Mouse (Mus musculus) intestine, embryonic 15.5 days (tissue): ENCODE results near the gene Grid2. TPM values are rescaled to one million over a fixed set of nuclear protein-coding genes. Genes with fewer than 3 reads are reported as not detected.

Source experiments
- ATAC-seq: fragments of 200-750 bp; cut with Nextera tagmentation; 2 replicates; pipeline ENCODE4 v1.8.0; 2017; ENCODE audit warnings: moderate TSS enrichment, moderate library complexity
- H3K27ac ChIP-seq: fragments of 300-500 bp; sonication (generic); 2 replicates; pipeline ENCODE4 v1.5.1; 2015; ENCODE audit warnings: mild to moderate bottlenecking, inconsistent platforms
- H3K27me3 ChIP-seq: fragments of 300-500 bp; sonication (generic); replicated peaks from 2 replicates; pipeline ENCODE4 v1.6.1; 2015; ENCODE audit warnings: inconsistent platforms
- H3K36me3 ChIP-seq: fragments of 300-500 bp; sonication (generic); 2 replicates; pipeline ENCODE4 v1.6.1; 2015; ENCODE audit warnings: inconsistent platforms
- H3K4me1 ChIP-seq: fragments of 300-500 bp; sonication (generic); replicated peaks from 2 replicates; pipeline ENCODE4 v1.6.1; 2015; ENCODE audit warnings: inconsistent platforms
- H3K4me2 ChIP-seq: fragments of 300-500 bp; sonication (generic); replicated peaks from 2 replicates; pipeline ENCODE4 v1.6.1; 2015; ENCODE audit warnings: mild to moderate bottlenecking, inconsistent platforms
- H3K4me3 ChIP-seq: fragments of 300-500 bp; sonication (generic); replicated peaks from 2 replicates; pipeline ENCODE4 v1.5.1; 2015; ENCODE audit warnings: inconsistent platforms
- H3K9ac ChIP-seq: fragments of 300-500 bp; sonication (generic); 2 replicates; pipeline ENCODE4 v1.6.1; 2015; ENCODE audit warnings: inconsistent platforms
- H3K9me3 ChIP-seq: fragments of 300-500 bp; sonication (generic); 2 replicates; pipeline ENCODE4 v1.6.1; 2016; ENCODE audit warnings: inconsistent platforms
- WGBS: fragments of 180-500 bp; shearing (Covaris S2); methylation state at CpG from one replicate; pipeline ENCODE4 v1.1.7; 2015; 5-methylcytosine and 5-hydroxymethylcytosine counted together
- polyA plus RNA-seq: library from polyadenylated mRNA; unstranded; fragments of >200 nt; fragmentation: Nextera tagmentation; extraction: Ambion mirVana; gene quantifications from 2 replicates; pipeline ENCODE4 v1.2.1, GENCODE M21; 2015

Grid2 gene
- polyA plus RNA-seq, 1 experiment from 2014 or later = 0.72 TPM

- Histone ChIP-seq H3K27me3 (no peaks in the 10 kb centered on the region), H3K4me1 (no peaks in the 10 kb centered on the region), H3K9me3 (no peaks in the 10 kb centered on the region), H3K9ac (no peak overlapping the region), H3K36me3 (no peaks in the 10 kb centered on the region), H3K4me3 (no peak overlapping the region), H3K4me2 (no peak overlapping the region), H3K27ac (no peak overlapping the region)
- 85% methylated on average over 3 of the region's 3 CpGs for WGBS
- ATAC-seq = no peak
These were observed 1224.2 kb downstream of the Grid2 start for GRCm38 (mm10) chr6:64479884-64480283.

GRCm38 (mm10) chr6:64480592-64480991 is 1224.9 kb downstream of the Grid2 start:
- no peak for ATAC-seq
- WGBS = 72% methylated on average over 2 of the region's 2 CpGs
- Histone ChIP-seq H3K27me3 (no peaks in the 10 kb centered on the region), H3K27ac (no peak overlapping the region), H3K4me1 (no peaks in the 10 kb centered on the region), H3K4me3 (no peak overlapping the region), H3K9me3 (no peaks in the 10 kb centered on the region), H3K9ac (no peak overlapping the region), H3K4me2 (no peak overlapping the region), H3K36me3 (no peaks in the 10 kb centered on the region)

GRCm38 (mm10) chr6:64490313-64491067 is 1234.8 kb downstream of the Grid2 start:
- H3K9ac ChIP-seq = no peak overlapping the region
- H3K9me3 ChIP-seq = no peaks in the 10 kb centered on the region
- no peak for ATAC-seq
- no peaks in the 10 kb centered on the region for H3K4me1 ChIP-seq
- H3K27ac ChIP-seq = no peak overlapping the region
- H3K4me2 ChIP-seq = no peak overlapping the region
- WGBS = 53% methylated on average over 4 of the region's 4 CpGs
- no peak overlapping the region for H3K4me3 ChIP-seq
- no peaks in the 10 kb centered on the region for H3K36me3 ChIP-seq
- no peaks in the 10 kb centered on the region for H3K27me3 ChIP-seq

- Histone ChIP-seq H3K4me2 (no peak overlapping the region), H3K4me3 (no peak overlapping the region), H3K27ac (no peak overlapping the region), H3K27me3 (no peaks in the 10 kb centered on the region), H3K36me3 (no peaks in the 10 kb centered on the region), H3K9ac (no peak overlapping the region), H3K9me3 (no peaks in the 10 kb centered on the region), H3K4me1 (no peaks in the 10 kb centered on the region)
- 58% methylated on average over 1 of the region's 1 CpGs for WGBS
- no peak for ATAC-seq
These were observed 1248.7 kb downstream of the Grid2 start for GRCm38 (mm10) chr6:64504394-64504793.

DNA sequence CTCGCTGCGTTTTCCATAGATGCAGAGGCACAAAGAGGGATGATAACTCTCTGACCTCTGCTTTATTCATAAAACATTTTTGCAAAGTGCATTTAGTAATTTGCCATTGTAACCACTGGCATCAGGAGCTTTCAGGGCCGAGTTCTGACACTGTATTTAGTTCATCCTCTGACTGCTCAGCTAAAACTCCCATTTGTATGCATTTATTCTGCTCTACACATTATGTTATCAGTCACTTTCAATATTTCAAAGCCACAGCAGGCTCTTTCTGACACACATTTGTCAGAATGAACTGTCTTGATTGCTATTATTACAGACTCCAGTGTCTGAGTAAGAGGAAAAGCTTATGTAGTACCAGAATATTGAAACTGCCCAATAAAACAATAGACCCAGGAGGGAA is 1286.5 kb downstream of the Grid2 start:
- no peaks in the 10 kb centered on the region for H3K9me3 ChIP-seq
- H3K9ac ChIP-seq = no peak overlapping the region
- H3K4me1 ChIP-seq = no peaks in the 10 kb centered on the region
- no peak overlapping the region for H3K27ac ChIP-seq
- H3K4me3 ChIP-seq = no peak overlapping the region
- H3K27me3 ChIP-seq = no peaks in the 10 kb centered on the region
- ATAC-seq = no peak
- no peak overlapping the region for H3K4me2 ChIP-seq
- H3K36me3 ChIP-seq = no peaks in the 10 kb centered on the region
- 72% methylated on average over 3 of the region's 3 CpGs for WGBS

- Histone ChIP-seq H3K4me3 (no peak overlapping the region), H3K36me3 (no peaks in the 10 kb centered on the region), H3K9me3 (no peaks in the 10 kb centered on the region), H3K27me3 (no peaks in the 10 kb centered on the region), H3K4me1 (no peaks in the 10 kb centered on the region), H3K9ac (no peak overlapping the region), H3K4me2 (no peak overlapping the region), H3K27ac (no peak overlapping the region)
- WGBS = 74% methylated on average over 3 of the region's 3 CpGs
- no peak for ATAC-seq
These were observed 1298.0 kb downstream of the Grid2 start for GRCm38 (mm10) chr6:64553645-64554044.

DNA sequence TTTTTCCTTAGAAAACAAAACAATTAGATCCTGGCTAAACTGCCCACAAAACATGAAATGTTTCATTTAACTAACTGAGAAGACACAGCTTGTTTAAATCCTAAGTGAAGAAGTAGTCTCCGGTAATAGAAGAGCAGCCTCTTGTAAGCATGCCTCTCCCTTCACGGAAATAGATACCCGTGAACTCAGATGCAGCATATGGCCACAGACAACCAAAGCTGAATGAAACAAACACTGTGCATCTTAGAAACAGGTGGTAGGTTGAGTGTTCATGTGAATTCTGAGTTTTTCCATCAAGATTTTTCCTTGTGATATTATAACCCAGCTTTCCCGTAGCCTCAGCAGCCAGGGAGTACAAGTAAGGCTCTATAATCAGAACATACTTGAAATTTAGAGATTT is 1299.5 kb downstream of the Grid2 start:
- Histone ChIP-seq H3K4me3 (no peak overlapping the region), H3K9me3 (no peaks in the 10 kb centered on the region), H3K4me1 (no peaks in the 10 kb centered on the region), H3K27me3 (no peaks in the 10 kb centered on the region), H3K4me2 (no peak overlapping the region), H3K36me3 (no peaks in the 10 kb centered on the region), H3K27ac (no peak overlapping the region), H3K9ac (no peak overlapping the region)
- no peak for ATAC-seq
- 73% methylated on average over 4 of the region's 4 CpGs for WGBS

DNA sequence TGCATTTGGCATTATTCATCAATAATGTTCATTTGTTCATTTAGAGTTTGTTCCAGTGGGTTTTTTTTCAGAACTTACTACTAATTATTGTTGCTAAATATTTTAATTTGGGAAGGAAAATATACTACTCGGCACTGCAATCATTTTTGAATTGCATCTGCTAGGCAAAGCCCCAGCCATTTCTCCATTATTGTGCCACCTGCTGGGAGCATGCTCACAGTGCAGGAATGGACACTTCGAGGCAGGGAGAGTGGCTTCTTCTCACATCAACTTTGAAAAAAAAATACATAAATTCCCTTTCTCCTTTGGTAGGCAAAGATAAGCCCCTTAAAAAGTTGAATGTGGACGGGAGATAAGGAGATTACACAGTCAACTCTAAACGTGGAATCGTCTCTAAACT is 1312.9 kb downstream of the Grid2 start:
- Histone ChIP-seq H3K9me3 (no peaks in the 10 kb centered on the region), H3K27ac (no peak overlapping the region), H3K4me2 (no peak overlapping the region), H3K27me3 (no peaks in the 10 kb centered on the region), H3K4me3 (no peak overlapping the region), H3K36me3 (no peaks in the 10 kb centered on the region), H3K4me1 (no peaks in the 10 kb centered on the region), H3K9ac (no peak overlapping the region)
- WGBS = 56% methylated on average over 5 of the region's 5 CpGs
- no peak for ATAC-seq

GRCm38 (mm10) chr6:64581338-64581737 is 1325.7 kb downstream of the Grid2 start:
- H3K36me3 ChIP-seq = no peaks in the 10 kb centered on the region
- H3K4me2 ChIP-seq = no peak overlapping the region
- no peaks in the 10 kb centered on the region for H3K9me3 ChIP-seq
- no peak for ATAC-seq
- no peaks in the 10 kb centered on the region for H3K4me1 ChIP-seq
- no peak overlapping the region for H3K4me3 ChIP-seq
- no peaks in the 10 kb centered on the region for H3K27me3 ChIP-seq
- H3K27ac ChIP-seq = no peak overlapping the region
- WGBS = 69% methylated on average over 3 of the region's 3 CpGs
- H3K9ac ChIP-seq = no peak overlapping the region

GRCm38 (mm10) chr6:64588487-64589205 is 1333.0 kb downstream of the Grid2 start:
- Histone ChIP-seq H3K4me3 (no peak overlapping the region), H3K9me3 (no peaks in the 10 kb centered on the region), H3K27me3 (no peaks in the 10 kb centered on the region), H3K4me1 (no peaks in the 10 kb centered on the region), H3K4me2 (no peak overlapping the region), H3K36me3 (no peaks in the 10 kb centered on the region), H3K27ac (no peak overlapping the region), H3K9ac (no peak overlapping the region)
- 87% methylated on average over 7 of the region's 7 CpGs for WGBS
- ATAC-seq = no peak

DNA sequence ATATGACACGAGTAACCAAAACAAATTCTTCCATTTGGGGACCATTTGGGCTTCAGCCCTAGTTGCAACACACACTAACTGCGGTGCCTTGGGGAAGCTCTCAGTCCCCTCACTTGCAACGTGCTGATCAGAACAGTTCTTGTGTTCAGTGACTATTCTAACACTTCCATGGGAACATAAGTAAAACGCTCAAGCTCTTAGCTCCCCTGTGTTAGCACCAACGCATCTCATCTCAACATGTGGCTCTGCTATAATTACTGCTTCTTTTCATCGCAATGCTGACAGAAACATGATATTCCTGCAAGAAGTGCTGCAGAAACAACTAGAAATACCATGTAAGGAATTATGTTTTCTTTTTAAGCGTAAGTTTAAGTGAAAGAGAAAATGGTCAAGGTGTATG is 1340.6 kb downstream of the Grid2 start:
- no peak overlapping the region for H3K4me2 ChIP-seq
- H3K4me1 ChIP-seq = no peaks in the 10 kb centered on the region
- no peak overlapping the region for H3K27ac ChIP-seq
- WGBS = 67% methylated on average over 7 of the region's 7 CpGs
- H3K27me3 ChIP-seq = no peaks in the 10 kb centered on the region
- no peak overlapping the region for H3K9ac ChIP-seq
- ATAC-seq = no peak
- no peaks in the 10 kb centered on the region for H3K9me3 ChIP-seq
- no peaks in the 10 kb centered on the region for H3K36me3 ChIP-seq
- H3K4me3 ChIP-seq = no peak overlapping the region

DNA sequence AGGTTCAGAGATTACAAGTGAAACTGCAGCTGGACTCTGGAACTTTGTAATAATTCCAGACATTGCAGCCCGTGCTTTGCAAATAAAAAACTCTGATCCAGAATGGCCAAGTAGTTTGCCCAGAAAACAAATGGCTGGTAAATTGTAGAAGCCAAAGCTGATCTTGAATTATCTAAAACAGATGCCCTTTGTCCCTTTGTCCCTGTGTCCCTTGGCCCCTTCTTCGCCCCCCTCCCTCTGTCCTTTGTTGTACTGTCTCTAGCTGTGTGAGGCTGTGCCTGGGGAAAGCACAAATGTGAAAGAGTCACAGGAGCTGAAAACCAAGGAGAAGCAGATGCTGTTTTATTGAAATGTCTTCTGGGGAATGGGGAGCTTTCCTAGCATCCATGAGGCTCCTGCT is 1341.2 kb downstream of the Grid2 start:
- Histone ChIP-seq H3K27me3 (no peaks in the 10 kb centered on the region), H3K27ac (no peak overlapping the region), H3K36me3 (no peaks in the 10 kb centered on the region), H3K4me1 (no peaks in the 10 kb centered on the region), H3K9me3 (no peaks in the 10 kb centered on the region), H3K4me3 (no peak overlapping the region), H3K9ac (no peak overlapping the region), H3K4me2 (no peak overlapping the region)
- ATAC-seq = no peak
- WGBS = 66% methylated on average over 2 of the region's 2 CpGs

GRCm38 (mm10) chr6:64598144-64598561 is 1342.5 kb downstream of the Grid2 start:
- no peak overlapping the region for H3K27ac ChIP-seq
- no peaks in the 10 kb centered on the region for H3K36me3 ChIP-seq
- 41% methylated on average over 4 of the region's 4 CpGs for WGBS
- ATAC-seq = no peak
- no peaks in the 10 kb centered on the region for H3K27me3 ChIP-seq
- no peaks in the 10 kb centered on the region for H3K9me3 ChIP-seq
- no peak overlapping the region for H3K9ac ChIP-seq
- no peaks in the 10 kb centered on the region for H3K4me1 ChIP-seq
- no peak overlapping the region for H3K4me2 ChIP-seq
- no peak overlapping the region for H3K4me3 ChIP-seq
